Mouse (Mus musculus): ENCODE measurements around the gene AI661453. TPM values are rescaled to one million over a fixed set of nuclear protein-coding genes. Genes with fewer than 3 reads are reported as not detected.

Gene AI661453
- total RNA-seq, 2 experiments from 2014 or later = 0.23 to 0.59 TPM

DNA sequence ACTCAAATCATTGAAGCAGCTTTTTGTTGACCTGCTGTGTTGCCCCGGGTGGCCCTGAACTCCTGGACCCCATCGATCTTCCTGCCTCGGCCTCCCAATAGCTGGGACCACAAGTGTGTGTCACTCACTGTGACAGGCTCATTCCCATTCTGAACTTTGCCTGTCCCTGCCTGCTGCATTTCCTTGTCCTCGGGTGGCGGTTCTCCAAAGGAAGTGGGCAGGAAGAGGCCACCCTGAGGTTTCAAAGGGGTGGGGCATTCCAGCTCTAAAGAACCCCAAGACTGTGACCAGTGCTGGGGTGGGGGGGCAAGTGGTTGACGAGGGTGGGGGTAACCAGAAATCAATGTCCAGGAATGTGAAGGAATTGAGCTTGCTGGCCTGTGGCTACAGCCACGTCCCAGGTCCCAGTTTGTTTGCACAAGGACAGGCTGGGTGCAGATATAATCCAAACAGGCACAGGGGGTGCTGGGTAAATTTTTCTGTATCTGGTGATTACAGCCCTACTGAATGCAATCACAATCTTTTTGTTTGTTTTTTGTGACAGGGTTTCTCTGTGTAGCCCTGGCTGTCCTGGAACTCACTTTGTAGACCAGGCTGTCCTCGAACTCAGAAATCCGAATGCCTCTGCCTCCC, 3.1 kb downstream of the AI661453 start:
- DNase-seq (ENCODE audit: low spot score in 2 of 2) = no peak
- intact Hi-C loops (cut with DNase I) = no loop called here

DNA sequence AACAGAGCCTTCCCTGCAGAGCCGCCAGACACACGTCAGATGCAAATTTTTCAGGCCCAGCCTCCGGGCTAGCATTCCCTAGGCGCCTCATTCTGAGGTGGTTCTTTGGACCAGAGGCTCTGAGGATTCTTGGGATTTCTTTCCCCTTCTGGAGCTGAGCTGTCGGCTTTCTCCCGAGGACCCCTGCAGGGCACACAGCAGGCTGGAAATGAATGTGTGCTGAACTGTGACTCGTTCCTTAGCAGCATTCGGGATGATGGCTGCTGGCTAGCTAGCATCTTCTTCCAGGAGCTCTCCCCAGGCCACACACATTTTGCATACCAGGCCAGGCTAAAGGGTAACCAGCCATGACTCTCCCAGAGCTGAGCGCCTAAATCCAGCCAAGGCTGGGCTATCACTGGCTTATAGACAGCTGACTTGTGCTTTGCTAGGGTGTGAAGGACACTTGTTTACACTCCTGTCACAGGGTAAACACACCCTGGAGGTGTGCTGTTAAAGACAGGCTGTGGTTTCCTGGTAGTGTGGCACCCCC, 4.0 kb downstream of the AI661453 start:
- DNase-seq (ENCODE audit: low spot score in 2 of 2) = no peak

DNA sequence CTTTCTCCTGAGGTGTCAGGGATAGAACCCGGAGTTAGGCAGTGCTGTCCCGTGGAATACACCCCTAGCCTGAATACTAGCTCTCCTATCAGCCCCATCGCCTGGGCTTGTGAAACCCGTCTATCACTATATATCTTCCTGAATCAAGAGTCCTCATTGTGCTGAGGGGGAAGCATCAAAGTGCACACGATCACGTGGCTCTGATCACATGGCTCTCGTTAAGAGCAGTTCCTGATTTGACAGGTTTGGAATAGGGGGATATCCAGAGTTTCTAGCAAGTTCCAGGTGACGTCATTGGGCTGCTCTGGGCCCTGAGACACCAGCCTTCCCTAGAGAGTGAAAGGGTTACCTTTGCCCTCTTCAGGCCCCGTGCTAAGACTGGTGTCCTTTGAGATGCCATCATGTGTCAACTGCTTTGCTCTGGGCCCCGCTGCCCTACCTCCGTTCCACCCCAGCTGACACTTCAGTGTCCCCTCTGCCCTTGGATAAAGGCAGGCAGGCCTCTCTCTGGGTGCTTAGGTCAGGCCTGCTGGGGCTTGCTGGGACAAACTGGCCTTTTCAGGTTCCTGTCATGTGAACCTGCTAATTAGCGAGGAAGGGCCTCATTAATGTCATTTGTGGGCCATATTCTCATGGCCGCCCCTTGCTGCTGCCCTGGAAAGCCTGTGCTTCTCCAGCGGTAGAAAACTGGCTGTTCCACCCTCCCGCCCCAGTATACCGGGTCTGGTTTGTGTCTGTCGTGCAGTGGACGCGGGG, 5.1 kb downstream of the AI661453 start:
- no peak for DNase-seq (ENCODE audit: low spot score in 2 of 2)
- intact Hi-C loops (cut with DNase I) = no loop called here

More for the DNA sequence above, 4.0 kb downstream of the AI661453 start:
- intact Hi-C loops (cut with DNase I) = no loop called here

GRCm38 (mm10) chr17:47442271-47442670, 5.9 kb downstream of the AI661453 start:
- no peak for DNase-seq (ENCODE audit: low spot score in 2 of 2)
- intact Hi-C loops (cut with DNase I) = no loop called here

GRCm38 (mm10) chr17:47444113-47444512, 7.7 kb downstream of the AI661453 start:
- no peak for DNase-seq (ENCODE audit: low spot score in 2 of 2)
- intact Hi-C loops (cut with DNase I) = no loop called here

GRCm38 (mm10) chr17:47445518-47445917, 9.1 kb downstream of the AI661453 start:
- no peak for DNase-seq (ENCODE audit: low spot score in 2 of 2)
- intact Hi-C loops (cut with DNase I) = no loop called here

DNA sequence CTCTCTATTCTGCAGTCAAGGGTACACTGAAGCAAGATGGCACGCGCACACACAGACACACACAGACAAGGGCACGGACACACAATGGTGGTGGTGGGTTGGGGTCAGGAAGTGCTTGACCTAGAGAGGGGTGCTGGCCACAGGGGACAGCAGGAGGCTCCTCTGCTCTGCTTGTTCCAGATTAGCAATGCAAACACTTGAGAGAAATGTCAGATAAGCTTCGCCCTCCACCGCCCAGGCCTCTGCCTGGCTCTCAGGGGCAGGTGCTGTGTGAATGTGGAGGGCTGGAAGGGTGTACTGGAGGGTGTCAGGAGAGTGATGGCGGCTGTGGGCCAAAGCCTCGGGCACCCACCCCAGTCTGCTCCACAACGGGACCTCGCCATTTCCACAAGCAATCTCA, 9.6 kb downstream of the AI661453 start:
- intact Hi-C loops (cut with DNase I) = no loop called here
- DNase-seq (ENCODE audit: low spot score in 2 of 2) = no peak

DNA sequence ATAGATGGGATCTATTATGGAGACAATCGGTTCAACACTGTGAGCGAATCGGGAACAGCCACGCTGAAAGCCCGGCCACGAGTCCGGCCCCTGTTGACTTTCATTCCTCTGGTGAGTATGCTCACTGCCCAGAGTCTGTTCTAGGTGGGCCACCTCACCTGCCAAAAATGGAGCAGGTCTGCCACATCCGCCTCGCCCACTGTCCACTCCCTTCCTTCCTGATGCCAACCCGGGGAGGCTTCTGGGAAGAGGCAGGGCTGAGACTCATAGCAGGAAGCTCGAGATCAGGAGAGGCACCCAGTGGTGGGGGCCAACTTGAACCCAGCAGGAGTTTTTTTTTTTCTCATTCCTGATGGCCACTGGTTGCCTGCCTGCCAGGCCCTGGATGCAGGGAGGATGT, 10.1 kb downstream of the AI661453 start:
- intact Hi-C loops (cut with DNase I) = no loop called here
- no peak for DNase-seq (ENCODE audit: low spot score in 2 of 2)

- intact Hi-C loops (cut with DNase I) = no loop called here
- no peak for DNase-seq (ENCODE audit: low spot score in 2 of 2)
Observed at GRCm38 (mm10) chr17:47448523-47449372, 12.3 kb downstream of the AI661453 start.

- no peak for DNase-seq (ENCODE audit: low spot score in 2 of 2)
- intact Hi-C loops (cut with DNase I) = no loop called here
Observed at GRCm38 (mm10) chr17:47449432-47449831, 13.0 kb downstream of the AI661453 start.

- DNase-seq (ENCODE audit: low spot score in 2 of 2) = no peak
- intact Hi-C loops (cut with DNase I) = no loop called here
Observed at GRCm38 (mm10) chr17:47450239-47450638, 13.8 kb downstream of the AI661453 start.

DNA sequence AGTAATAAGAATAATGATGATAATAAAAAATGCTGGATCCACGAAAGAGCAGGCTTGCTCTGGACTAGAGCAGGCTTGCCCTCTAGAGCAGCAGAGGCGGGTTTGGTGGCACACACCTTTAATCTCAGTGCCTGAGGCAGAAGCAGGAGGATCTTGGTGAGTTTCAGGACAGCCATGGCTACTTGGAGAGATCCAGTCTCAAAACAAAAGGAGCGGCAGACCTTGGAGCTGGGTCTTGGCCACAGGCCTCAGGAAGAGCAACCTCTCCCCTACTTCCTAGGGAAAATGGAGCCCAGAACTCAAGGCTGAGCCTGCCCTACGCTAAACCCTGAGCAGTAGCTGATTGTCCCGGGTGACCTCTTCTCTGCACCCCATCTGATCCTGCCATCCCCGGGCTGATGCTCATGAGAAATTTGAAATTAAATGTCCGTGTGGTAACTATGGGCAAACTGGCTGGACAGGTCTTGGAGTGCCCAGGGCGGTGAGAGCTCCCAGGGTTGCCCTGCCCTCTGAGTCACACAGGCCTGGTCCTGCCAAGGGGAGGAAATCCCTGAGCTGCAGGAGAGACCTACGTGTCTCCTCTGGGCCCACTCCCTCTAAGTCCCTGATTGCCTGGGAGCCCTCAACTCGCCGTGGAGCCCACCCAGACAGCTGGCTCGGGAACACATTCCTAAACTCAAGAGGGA, 14.6 kb downstream of the AI661453 start:
- intact Hi-C loops (cut with DNase I) = no loop called here
- DNase-seq (ENCODE audit: low spot score in 2 of 2) = no peak

GRCm38 (mm10) chr17:47452886-47453285, 16.5 kb downstream of the AI661453 start:
- DNase-seq (ENCODE audit: low spot score in 2 of 2) = no peak
- intact Hi-C loops (cut with DNase I) = no loop called here

DNA sequence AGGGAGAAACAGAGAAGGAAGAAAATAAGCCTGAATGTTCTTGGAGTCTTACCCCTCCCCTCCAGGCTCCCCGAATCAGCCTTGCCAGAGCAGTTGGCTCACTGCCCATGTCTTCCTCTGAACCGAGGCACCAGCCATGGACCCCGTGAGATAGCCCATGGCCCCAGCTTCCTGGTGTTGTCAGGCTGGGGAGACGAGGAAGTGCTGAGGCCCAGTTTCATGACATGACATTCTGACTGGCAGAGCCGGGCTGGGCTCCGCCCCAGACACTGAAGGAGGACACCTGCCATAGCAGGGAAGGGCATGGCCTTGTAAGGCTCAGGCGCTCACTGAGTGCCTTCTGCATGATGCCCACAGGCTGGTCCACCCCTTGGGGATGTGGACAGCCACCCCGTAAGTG, 18.3 kb downstream of the AI661453 start:
- intact Hi-C loops (cut with DNase I) = no loop called here
- peak; percentile 20 to 34 for DNase-seq (ENCODE audit: low spot score in 2 of 2)

- intact Hi-C loops (cut with DNase I) = no loop called here
Observed at GRCm38 (mm10) chr17:47458310-47458709, 21.9 kb downstream of the AI661453 start.

GRCm38 (mm10) chr17:47458936-47459335, 22.5 kb downstream of the AI661453 start:
- no peak for DNase-seq (ENCODE audit: low spot score in 2 of 2)
- intact Hi-C loops (cut with DNase I) = no loop called here

More at GRCm38 (mm10) chr17:47458310-47458709, 21.9 kb downstream of the AI661453 start:
- DNase-seq (ENCODE audit: low spot score in 2 of 2) = no peak

DNA sequence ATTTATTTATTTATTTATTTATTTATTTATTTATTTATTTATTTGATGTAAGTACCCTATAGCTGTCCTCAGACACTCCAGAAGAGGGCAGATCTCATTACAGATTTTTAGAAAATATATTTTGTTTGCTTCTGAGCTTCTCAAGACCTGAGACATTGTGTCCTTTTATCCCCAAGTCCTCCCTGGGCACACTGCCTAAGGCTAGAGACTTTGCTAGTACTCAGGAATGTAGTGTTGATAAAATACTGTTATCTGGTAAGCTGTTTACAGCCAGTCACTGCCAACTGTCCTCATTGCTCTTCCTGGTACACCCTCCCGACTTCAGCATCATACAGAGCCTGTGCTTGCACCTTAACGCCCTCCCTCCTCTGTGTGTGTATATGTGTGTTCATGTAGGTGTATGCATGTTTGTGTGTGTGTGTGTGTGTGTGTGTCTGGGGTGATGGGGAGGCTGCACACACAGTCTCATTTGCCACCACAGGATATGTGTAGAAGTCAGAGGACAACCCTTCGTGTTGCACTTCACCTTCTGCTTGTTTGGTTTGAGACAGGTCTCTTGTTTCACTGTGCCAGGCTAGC, 23.0 kb downstream of the AI661453 start:
- intact Hi-C loops (cut with DNase I) = no loop called here
- DNase-seq (ENCODE audit: low spot score in 2 of 2) = no peak

- intact Hi-C loops (cut with DNase I) = no loop called here
- DNase-seq (ENCODE audit: low spot score in 2 of 2) = no peak
Observed at GRCm38 (mm10) chr17:47461688-47462087, 25.3 kb downstream of the AI661453 start.

DNA sequence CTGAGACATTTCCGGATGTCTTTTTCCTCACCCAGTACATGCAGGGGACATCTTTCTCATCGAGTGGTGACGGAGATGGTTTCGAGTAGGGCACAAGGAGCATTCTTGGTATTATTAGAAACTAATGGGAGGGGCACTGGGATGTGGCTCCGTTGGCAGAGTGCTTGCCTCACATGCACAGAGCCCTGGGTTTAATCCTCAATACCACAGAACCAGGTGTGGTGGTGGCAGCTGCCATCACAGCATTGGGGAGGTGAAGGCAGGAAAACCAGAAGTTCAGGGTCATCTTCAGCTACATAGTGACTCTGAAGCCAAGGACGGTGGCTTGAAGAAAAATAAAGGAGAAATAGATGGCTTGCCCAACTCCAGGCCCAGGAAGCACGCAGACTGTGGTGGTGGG, 25.8 kb downstream of the AI661453 start:
- DNase-seq (ENCODE audit: low spot score in 2 of 2) = no peak
- intact Hi-C loops (cut with DNase I) = no loop called here

Measured in left cerebral cortex, postnatal 14 days (tissue).